In genomic region chr2:174715938-174716337, GRCm38 (mm10) we compare ENCODE assay signal across 20 mouse cellular contexts. TPM values are rescaled to one million over a fixed set of nuclear protein-coding genes. Genes with fewer than 3 reads are reported as not detected.
"Had no signal": no experiment of that assay in that cellular context is flagged by ENCODE, and none has a peak within 500 bp of the region (broad histone marks: within the 10 kb centered on the region; RNA-seq: fewer than 3 reads in every experiment).

No protein-coding gene starts in this region.

- H3K9ac ChIP-seq: intestine, embryonic 15.5 days; kidney, embryonic 15.5 days; limb, embryonic 13.5 days; liver, embryonic 13.5 days; lung, embryonic 14.5 days; midbrain, embryonic 12.5 days; neural tube, embryonic 12.5 days; neural tube, embryonic 15.5 days had no signal

- H3K4me1 ChIP-seq: intestine, embryonic 15.5 days; kidney, embryonic 15.5 days; limb, embryonic 13.5 days; liver, embryonic 13.5 days; midbrain, embryonic 12.5 days; neural tube, embryonic 12.5 days; neural tube, embryonic 15.5 days had no signal

- H3K27ac ChIP-seq: intestine, embryonic 15.5 days; kidney, embryonic 15.5 days; left cerebral cortex, adult 2 months; limb, embryonic 13.5 days; liver, embryonic 13.5 days; macrophage; midbrain, embryonic 12.5 days; neural tube, embryonic 12.5 days; neural tube, embryonic 15.5 days had no signal

- H3K9me3 ChIP-seq: intestine, embryonic 15.5 days; kidney, embryonic 15.5 days; limb, embryonic 13.5 days; liver, embryonic 13.5 days; midbrain, embryonic 12.5 days; neural tube, embryonic 12.5 days; neural tube, embryonic 15.5 days had no signal

- H3K4me3 ChIP-seq: intestine, embryonic 15.5 days; kidney, embryonic 15.5 days; left cerebral cortex, adult 2 months; limb, embryonic 13.5 days; liver, embryonic 13.5 days; midbrain, embryonic 12.5 days; neural tube, embryonic 12.5 days; neural tube, embryonic 15.5 days had no signal

- DNase-seq: kidney, adult 11 months; kidney, adult 8-10 months; kidney, postnatal 10 days; kidney, postnatal 36 days; layer of hippocampus, postnatal 36 days; liver; liver, embryonic 13.5 days; lung, embryonic 14.5 days; retina, postnatal 1 day; thymus, adult 18-20 months; thymus, postnatal 36 days had no signal

- ATAC-seq: intestine, embryonic 15.5 days; lung, postnatal 0 days had no signal

- H3K27me3 ChIP-seq: intestine, embryonic 15.5 days; kidney, embryonic 15.5 days; limb, embryonic 13.5 days; liver, embryonic 13.5 days; midbrain, embryonic 12.5 days; neural tube, embryonic 12.5 days; neural tube, embryonic 15.5 days had no signal

- H3K4me2 ChIP-seq: intestine, embryonic 15.5 days; kidney, embryonic 15.5 days; limb, embryonic 13.5 days; liver, embryonic 13.5 days; lung, embryonic 14.5 days; midbrain, embryonic 12.5 days; neural tube, embryonic 12.5 days; neural tube, embryonic 15.5 days had no signal

- H3K36me3 ChIP-seq: intestine, embryonic 15.5 days; kidney, embryonic 15.5 days; limb, embryonic 13.5 days; liver, embryonic 13.5 days; midbrain, embryonic 12.5 days; neural tube, embryonic 12.5 days; neural tube, embryonic 15.5 days had no signal

RNA-seq across cellular contexts. Expression of gene Edn3, which starts 44.5 kb away (rescaled TPM):
- polyA plus RNA-seq: macrophage had no signal
